Mouse (Mus musculus) kidney, postnatal 0 days (tissue): ENCODE results near the gene Nudcd3. TPM values are rescaled to one million over a fixed set of nuclear protein-coding genes. Genes with fewer than 3 reads are reported as not detected.

ENCODE experiments used
- ATAC-seq: fragments of 200-750 bp; cut with Nextera tagmentation; replicated peaks from 2 replicates; pipeline ENCODE4 v1.8.0; 2017; ENCODE audit warnings: low read depth, moderate number of reproducible peaks, moderate TSS enrichment, moderate library complexity; ENCODE audit not compliant: low FRiP score
- DNase-seq: peaks from one replicate; pipeline ENCODE4 v3.0.0-alpha.2; 2016; ENCODE audit warnings: low spot score
- H3K27ac ChIP-seq: fragments of 300-500 bp; sonication (generic); 2 replicates; pipeline ENCODE4 v1.5.1; 2014; ENCODE audit warnings: mild to moderate bottlenecking
- H3K27me3 ChIP-seq: fragments of 300-500 bp; sonication (generic); 2 replicates; pipeline ENCODE4 v1.6.1; 2014; ENCODE audit warnings: low read length, mixed read lengths; ENCODE audit not compliant: insufficient read depth
- H3K36me3 ChIP-seq: fragments of 300-500 bp; sonication (generic); 2 replicates; pipeline ENCODE4 v1.6.1; 2014; ENCODE audit warnings: low read length, mixed read lengths; ENCODE audit not compliant: insufficient read depth
- H3K4me1 ChIP-seq: fragments of 300-500 bp; sonication (generic); replicated peaks from 2 replicates; pipeline ENCODE4 v1.6.1; 2014; ENCODE audit warnings: antibody characterized with exemption, low read length, mixed read lengths; ENCODE audit not compliant: insufficient read depth
- H3K4me2 ChIP-seq: fragments of 300-500 bp; sonication (generic); 2 replicates; pipeline ENCODE4 v1.6.1; 2014; ENCODE audit warnings: mild to moderate bottlenecking, low read length, moderate library complexity, mixed read lengths
- H3K4me3 ChIP-seq: fragments of 300-500 bp; sonication (generic); replicated peaks from 2 replicates; pipeline ENCODE4 v1.5.1; 2014; ENCODE audit warnings: low read depth, low read length
- H3K9ac ChIP-seq: fragments of 300-500 bp; sonication (generic); 2 replicates; pipeline ENCODE4 v1.6.1; 2014; ENCODE audit warnings: low read depth, low read length
- H3K9me3 ChIP-seq: fragments of 300-500 bp; sonication (generic); replicated peaks from 2 replicates; pipeline ENCODE4 v1.6.1; 2016; ENCODE audit warnings: low read length, inconsistent platforms, mixed read lengths
- CTCF ChIP-seq: IDR thresholded peaks from 2 replicates; pipeline ENCODE4 v1.5.1; 2016; ENCODE audit warnings: antibody characterized with exemption, low read depth, mild to moderate bottlenecking, moderate library complexity
- WGBS: fragments of 180-500 bp; shearing (Covaris S2); extraction: QIAGEN DNeasy Blood & Tissue Kit; methylation state at CpG from one replicate; pipeline ENCODE4 v1.1.7; 2014; 5-methylcytosine and 5-hydroxymethylcytosine counted together
- polyA plus RNA-seq: library from polyadenylated mRNA; unstranded; fragments of >200 nt; fragmentation: Nextera tagmentation; extraction: Ambion mirVana; gene quantifications from 2 replicates; pipeline ENCODE4 v1.2.1, GENCODE M21; 2015

The Nudcd3 gene
- polyA plus RNA-seq, 1 experiment from 2014 or later: 28.1 TPM

- Histone ChIP-seq H3K27ac (no peak overlapping the region), H3K4me2 (no peak overlapping the region), H3K4me3 (no peak overlapping the region), H3K27me3 (no peaks in the 10 kb centered on the region), H3K4me1 (no peaks in the 10 kb centered on the region), H3K9ac (no peak overlapping the region), H3K36me3 (0 out of 2 replicates have a peak, but pooled peaks cover 4% of the 10 kb centered on the region), H3K9me3 (no peaks in the 10 kb centered on the region)
- 90% methylated on average over 5 of the region's 5 CpGs for WGBS
- no peak for DNase-seq
- no peak for ATAC-seq
- no peak for TF ChIP-seq CTCF
Observed at GRCm38 (mm10) chr11:6122631-6123030, 77.6 kb downstream of the Nudcd3 start.

GRCm38 (mm10) chr11:6120596-6120995, 79.6 kb downstream of the Nudcd3 start:
- DNase-seq (peak; percentile 50), ATAC-seq (no peak)
- TF ChIP-seq CTCF: no peak
- Histone ChIP-seq H3K9ac (no peak overlapping the region), H3K27me3 (no peaks in the 10 kb centered on the region), H3K27ac (no peak overlapping the region), H3K9me3 (no peaks in the 10 kb centered on the region), H3K36me3 (0 out of 2 replicates have a peak, but pooled peaks cover 4% of the 10 kb centered on the region), H3K4me3 (no peak overlapping the region), H3K4me2 (no peak overlapping the region), H3K4me1 (no peaks in the 10 kb centered on the region)
- WGBS: 59% methylated on average over 11 of the region's 11 CpGs

- Histone ChIP-seq H3K4me1 (no peaks in the 10 kb centered on the region), H3K36me3 (0 out of 2 replicates have a peak, but pooled peaks cover 9% of the 10 kb centered on the region), H3K9ac (no peak overlapping the region), H3K27me3 (no peaks in the 10 kb centered on the region), H3K4me2 (no peak overlapping the region), H3K9me3 (no peaks in the 10 kb centered on the region), H3K4me3 (no peak overlapping the region), H3K27ac (no peak overlapping the region)
- ATAC-seq (no peak), DNase-seq (no peak)
- no peak for TF ChIP-seq CTCF
- WGBS: 94% methylated on average over 6 of the region's 6 CpGs
Observed at GRCm38 (mm10) chr11:6120001-6120400, 80.2 kb downstream of the Nudcd3 start.

- Histone ChIP-seq H3K27me3 (no peaks in the 10 kb centered on the region), H3K9ac (no peak overlapping the region), H3K27ac (no peak overlapping the region), H3K4me1 (no peaks in the 10 kb centered on the region), H3K4me2 (no peak overlapping the region), H3K4me3 (no peak overlapping the region), H3K36me3 (0 out of 2 replicates have a peak, but pooled peaks cover 9% of the 10 kb centered on the region), H3K9me3 (no peaks in the 10 kb centered on the region)
- DNase-seq (no peak), ATAC-seq (no peak)
- WGBS: 92% methylated on average over 11 of the region's 11 CpGs
- no peak for TF ChIP-seq CTCF
Observed at GRCm38 (mm10) chr11:6119312-6119711, 80.9 kb downstream of the Nudcd3 start.

- DNase-seq: no peak
- TF ChIP-seq CTCF: no peak
- Histone ChIP-seq H3K9me3 (no peaks in the 10 kb centered on the region), H3K27me3 (no peaks in the 10 kb centered on the region), H3K9ac (no peak overlapping the region), H3K36me3 (peaks cover 9% of the 10 kb centered on the region; the same call in 1 of the 2 replicates), H3K27ac (no peak overlapping the region), H3K4me2 (no peak overlapping the region), H3K4me3 (no peak overlapping the region), H3K4me1 (no peaks in the 10 kb centered on the region)
- WGBS: 85% methylated on average over 2 of the region's 2 CpGs
- no peak for ATAC-seq
Observed at GRCm38 (mm10) chr11:6117956-6118355, 82.3 kb downstream of the Nudcd3 start.

GRCm38 (mm10) chr11:6111734-6112484, 88.3 kb downstream of the Nudcd3 start:
- no peaks in the 10 kb centered on the region for H3K27me3 ChIP-seq
- H3K4me2 ChIP-seq: no peak overlapping the region
- DNase-seq (no peak), ATAC-seq (no peak)
- H3K4me3 ChIP-seq: no peak overlapping the region
- H3K9me3 ChIP-seq: no peaks in the 10 kb centered on the region
- no peaks in the 10 kb centered on the region for H3K4me1 ChIP-seq
- H3K27ac ChIP-seq: no peak overlapping the region
- peaks cover 40% of the 10 kb centered on the region for H3K36me3 ChIP-seq
- no peak overlapping the region for H3K9ac ChIP-seq
- WGBS: 89% methylated on average over 5 of the region's 5 CpGs
- no peak for TF ChIP-seq CTCF
